Mouse (Mus musculus) urinary bladder, adult 2 months (tissue): ENCODE data around the gene Fbxw21. TPM values are rescaled to one million over a fixed set of nuclear protein-coding genes. Genes with fewer than 3 reads are reported as not detected.
A peak's percentile ranks its signal among the peaks of the same experiment; 100 is the strongest.
"Not testable (repeated sequence)": the region's sequence is repeated elsewhere in the genome, so short reads cannot be mapped to it uniquely, and the experiment has no call there.

Experiments used
- DNase-seq: peaks from one replicate; pipeline ENCODE4 v3.0.0; 2022; ENCODE audit warnings: low spot score
- polyA plus RNA-seq: library from polyadenylated mRNA; depleted of rRNA; stranded (reverse); fragments of >200 nt; gene quantifications from 2 replicates; pipeline ENCODE4 v1.2.3, GENCODE M21; 2012; rRNA removed

The Fbxw21 gene
- not detected in 2 replicates for polyA plus RNA-seq

DNA sequence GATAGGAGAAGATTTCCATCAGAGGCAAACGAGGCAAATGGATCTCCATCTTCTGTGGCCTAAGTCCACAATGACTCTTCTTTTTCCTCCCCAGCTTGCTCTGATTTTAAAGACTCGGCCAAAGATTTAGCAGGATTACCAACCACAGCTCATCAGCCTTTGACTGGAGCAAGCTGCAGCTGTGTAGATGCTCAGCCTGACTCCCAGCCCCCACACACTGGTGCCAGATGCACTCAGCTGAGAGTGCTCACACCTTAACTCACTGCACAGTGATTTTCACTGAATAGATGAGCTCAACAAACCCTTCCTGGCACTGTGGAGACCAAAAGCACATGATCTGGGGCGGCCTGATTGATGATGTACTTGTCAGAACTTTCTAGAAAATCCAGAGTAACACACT lies at the start of gene Fbxw21:
Fbxw21 (minus strand) TSS at position 101 of the 400 bp plus-strand sequence.
- no peak for DNase-seq

DNA sequence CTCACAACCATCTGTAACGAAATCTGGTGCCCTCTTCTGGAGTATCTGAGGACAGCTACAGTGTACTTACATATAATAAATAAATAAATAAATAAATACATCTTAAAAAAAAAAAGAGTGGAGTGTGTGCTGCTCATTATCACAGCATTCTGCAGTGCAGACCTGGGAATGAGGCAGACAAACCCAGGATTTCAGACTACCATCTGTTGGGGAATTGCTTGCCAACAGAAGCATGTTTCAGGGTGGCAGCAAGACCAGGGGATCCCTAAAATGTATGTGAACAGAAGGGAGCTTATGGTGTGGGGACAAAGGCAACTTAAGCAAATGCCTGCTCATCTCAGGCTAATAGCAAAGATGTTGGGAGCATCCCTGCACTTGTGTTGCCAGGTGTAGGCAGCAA lies 39.5 kb upstream of the Fbxw21 start:
- not testable (repeated sequence) for DNase-seq

- no peak for DNase-seq
These were observed 38.5 kb upstream of the Fbxw21 start for GRCm38 (mm10) chr9:109200349-109200748.

- DNase-seq: no peak
These were observed 37.5 kb upstream of the Fbxw21 start for GRCm38 (mm10) chr9:109199353-109199752.

GRCm38 (mm10) chr9:109195875-109196274 lies 34.0 kb upstream of the Fbxw21 start, which contains the start of gene Fbxw13:
Fbxw13 (minus strand) TSS chr9:109195975.
- not testable (repeated sequence) for DNase-seq

- no peak for DNase-seq
These were observed 15.4 kb upstream of the Fbxw21 start for GRCm38 (mm10) chr9:109177208-109177607.

GRCm38 (mm10) chr9:109176301-109176700 lies 14.5 kb upstream of the Fbxw21 start:
- no peak for DNase-seq

DNA sequence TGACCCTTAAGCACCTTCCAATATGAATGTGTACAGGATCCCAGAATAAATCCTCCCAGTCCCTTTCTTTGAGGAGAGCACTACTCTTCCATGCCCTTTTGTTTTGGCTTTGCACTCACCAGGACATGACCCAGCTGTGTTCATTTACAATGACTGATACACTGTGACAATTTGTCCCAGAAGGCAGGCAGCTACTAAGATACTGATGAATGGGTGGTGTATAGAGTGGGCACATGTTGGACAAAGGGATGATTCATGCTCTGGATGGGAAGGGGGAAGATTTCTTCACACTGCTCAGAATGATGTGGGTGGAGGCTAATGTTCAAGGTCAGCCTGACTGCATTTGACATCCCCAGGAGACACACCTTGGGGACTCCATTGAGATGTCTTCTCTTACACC lies 5.5 kb upstream of the Fbxw21 start:
- DNase-seq: no peak

DNA sequence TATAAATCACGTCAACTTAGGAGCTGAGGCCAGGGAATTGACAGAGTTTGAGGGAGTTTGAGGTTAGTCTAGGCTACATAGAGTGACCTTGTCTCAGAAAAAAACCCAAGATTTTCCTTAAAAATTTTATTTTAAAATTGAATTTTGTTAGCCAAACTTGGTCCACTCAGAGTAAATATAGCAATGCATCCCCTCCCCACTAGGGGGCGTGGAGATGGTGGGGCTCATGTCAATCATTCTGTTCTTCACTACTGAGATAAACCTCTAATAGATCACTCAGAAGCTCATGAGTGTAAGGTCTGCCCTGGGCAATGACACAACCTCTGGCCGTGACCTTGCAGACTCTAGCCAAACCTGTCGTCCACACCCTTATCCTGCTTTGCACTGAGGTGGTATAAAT lies 21.4 kb downstream of the Fbxw21 start:
- not testable (repeated sequence) for DNase-seq

DNA sequence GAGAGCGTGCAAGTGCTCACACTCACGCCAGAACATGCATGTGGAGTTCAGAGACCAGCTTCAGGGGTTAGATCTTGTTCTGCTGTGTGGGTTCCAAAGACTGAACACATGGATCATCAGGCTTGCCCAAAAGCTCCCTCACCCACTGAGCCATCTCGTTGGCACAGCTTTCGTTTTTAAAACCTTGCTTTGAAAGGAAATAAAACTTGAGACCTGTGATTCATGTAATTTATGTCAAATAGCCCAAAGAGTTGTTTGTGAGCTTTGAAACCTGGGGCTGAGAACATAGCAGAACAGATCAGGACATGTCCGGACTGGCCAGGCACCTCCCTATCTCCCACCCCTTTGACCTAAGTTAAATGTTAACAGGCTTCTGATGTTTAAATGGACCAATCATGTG lies 31.8 kb downstream of the Fbxw21 start:
- DNase-seq: no peak

DNA sequence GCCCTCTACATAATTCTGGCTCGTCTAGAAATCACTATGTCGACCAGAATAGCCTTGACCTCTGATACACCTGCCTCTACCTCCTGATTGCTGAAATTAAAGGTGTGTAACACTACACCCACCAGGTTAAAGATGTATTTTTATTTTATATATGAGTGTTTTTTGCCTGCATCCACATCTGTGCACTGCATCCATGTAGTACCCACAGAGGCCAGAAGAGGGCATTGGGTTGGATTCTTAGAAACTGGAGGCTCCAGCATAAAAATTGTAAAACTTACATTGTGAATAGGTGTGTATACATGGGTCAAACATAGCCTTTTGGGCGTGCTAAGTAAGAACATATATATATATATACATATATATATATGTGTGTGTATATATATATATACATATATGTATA lies 33.6 kb downstream of the Fbxw21 start:
- no peak for DNase-seq

GRCm38 (mm10) chr9:109127076-109127475 lies 34.8 kb downstream of the Fbxw21 start:
- no peak for DNase-seq

GRCm38 (mm10) chr9:109125481-109125880 lies 36.4 kb downstream of the Fbxw21 start:
- no peak for DNase-seq

- no peak for DNase-seq
These were observed 36.8 kb downstream of the Fbxw21 start for GRCm38 (mm10) chr9:109125043-109125442.

- DNase-seq: no peak
These were observed 37.7 kb downstream of the Fbxw21 start for GRCm38 (mm10) chr9:109124164-109124563.

GRCm38 (mm10) chr9:109123266-109123665 lies 38.6 kb downstream of the Fbxw21 start:
- no peak for DNase-seq

DNA sequence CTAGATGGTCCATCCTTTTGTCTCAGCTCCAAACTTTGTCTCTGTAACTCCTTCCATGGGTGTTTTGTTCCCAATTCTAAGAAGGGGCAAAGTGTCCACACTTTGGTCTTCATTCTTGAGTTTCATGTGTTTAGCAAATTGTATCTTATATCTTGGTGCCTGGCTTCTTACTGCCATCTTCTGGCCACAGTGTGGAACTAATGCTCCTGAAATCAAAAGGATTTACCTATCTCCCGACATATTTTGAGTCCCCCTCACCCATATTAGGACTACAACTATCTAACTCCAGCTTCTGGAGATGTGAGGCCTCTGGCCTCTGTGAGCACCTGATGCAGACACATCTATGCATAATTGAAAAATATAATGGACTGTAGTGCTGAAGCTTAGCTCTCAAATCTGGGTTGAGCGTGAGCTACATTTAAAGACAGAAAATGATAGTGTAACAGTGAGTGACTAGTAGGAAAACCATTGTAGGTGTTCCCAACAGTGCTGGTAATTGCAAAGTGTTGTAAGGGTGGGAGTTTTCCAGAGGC lies 39.2 kb downstream of the Fbxw21 start:
- DNase-seq: no peak

- DNase-seq: no peak
These were observed 40.9 kb downstream of the Fbxw21 start for GRCm38 (mm10) chr9:109120956-109121355.

DNA sequence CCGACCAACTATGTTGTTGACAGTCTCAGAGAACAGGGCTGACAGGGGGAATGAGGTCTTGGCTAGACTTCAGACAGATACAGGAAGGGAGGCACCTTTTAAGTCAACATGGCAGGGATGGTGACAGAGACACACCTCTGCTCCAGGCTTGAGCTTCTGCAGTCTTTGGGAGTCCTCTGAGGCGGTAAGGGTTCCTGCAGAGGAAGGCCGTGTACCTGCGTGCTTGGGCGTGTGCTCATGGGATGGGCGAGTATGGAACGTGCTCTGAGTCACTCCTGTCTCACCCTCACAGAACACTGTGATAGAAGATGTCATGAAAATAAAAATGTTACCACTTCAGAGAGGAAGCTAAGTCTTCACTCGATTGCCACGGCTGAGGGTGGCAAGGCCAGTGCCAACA lies 42.3 kb downstream of the Fbxw21 start:
- no peak for DNase-seq

GRCm38 (mm10) chr9:109118106-109118505 lies 43.7 kb downstream of the Fbxw21 start:
- no peak for DNase-seq

- no peak for DNase-seq
These were observed 45.6 kb downstream of the Fbxw21 start for GRCm38 (mm10) chr9:109116205-109116604.

- no peak for DNase-seq
These were observed 47.0 kb downstream of the Fbxw21 start for GRCm38 (mm10) chr9:109114871-109115270.

DNA sequence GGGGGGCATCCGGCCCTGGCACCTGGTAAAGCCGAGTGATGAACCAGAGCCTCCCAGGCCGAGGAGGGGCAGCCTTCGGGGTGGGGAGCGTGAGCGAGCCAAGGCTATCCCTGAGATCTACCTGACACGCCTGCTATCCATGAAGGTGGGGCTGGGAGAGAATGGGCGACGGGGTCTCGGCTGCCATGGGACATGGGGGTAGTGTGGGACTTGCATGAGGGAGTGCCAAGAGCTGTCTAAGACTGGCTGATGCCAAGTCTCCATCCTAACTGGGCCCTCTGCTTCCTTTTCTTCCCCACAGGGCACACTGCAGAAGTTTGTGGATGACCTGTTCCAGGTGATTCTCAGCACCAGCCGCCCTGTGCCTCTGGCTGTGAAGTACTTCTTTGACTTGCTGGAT lies 47.6 kb downstream of the Fbxw21 start:
- DNase-seq: no peak

DNA sequence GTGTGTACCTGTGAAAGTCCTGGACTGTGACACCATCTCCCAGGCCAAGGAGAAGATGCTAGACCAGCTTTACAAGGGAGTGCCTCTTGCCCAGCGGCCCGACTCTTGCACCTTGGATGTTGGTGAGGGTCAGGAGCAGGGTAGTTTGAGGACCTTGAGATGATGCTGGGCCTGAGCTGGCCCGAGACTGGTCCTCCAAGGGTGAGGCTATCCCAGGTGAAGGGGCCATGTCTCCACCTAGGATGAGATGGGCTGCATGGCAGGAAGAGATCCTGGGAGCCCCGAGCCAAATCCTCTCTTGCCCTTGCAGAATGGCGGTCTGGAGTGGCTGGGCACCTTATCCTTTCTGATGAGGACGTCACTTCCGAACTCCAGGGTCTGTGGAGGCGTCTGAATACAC lies 48.5 kb downstream of the Fbxw21 start:
- peak; percentile 15 for DNase-seq
